Mouse (Mus musculus) midbrain, embryonic 12.5 days (tissue): ENCODE data around the gene 3110001I22Rik. TPM values are rescaled to one million over a fixed set of nuclear protein-coding genes. Genes with fewer than 3 reads are reported as not detected.
"Not testable (repeated sequence)": the region's sequence is repeated elsewhere in the genome, so short reads cannot be mapped to it uniquely, and the experiment has no call there.

Source experiments
- ATAC-seq: fragments of 200-750 bp; cut with Nextera tagmentation; 2 replicates; pipeline ENCODE4 v1.8.0; 2017; ENCODE audit warnings: low read depth, moderate TSS enrichment, moderate library complexity; ENCODE audit not compliant: low FRiP score
- H3K27ac ChIP-seq: fragments of 300-500 bp; sonication (generic); replicated peaks from 2 replicates; pipeline ENCODE4 v1.5.1; 2016; ENCODE audit warnings: mild to moderate bottlenecking
- H3K27me3 ChIP-seq: fragments of 300-500 bp; sonication (generic); 2 replicates; pipeline ENCODE4 v1.6.1; 2016; ENCODE audit warnings: mild to moderate bottlenecking
- H3K36me3 ChIP-seq: fragments of 300-500 bp; sonication (generic); 2 replicates; pipeline ENCODE4 v1.6.1; 2016
- H3K4me1 ChIP-seq: fragments of 300-500 bp; sonication (generic); 2 replicates; pipeline ENCODE4 v1.6.1; 2016
- H3K4me2 ChIP-seq: fragments of 300-500 bp; sonication (generic); replicated peaks from 2 replicates; pipeline ENCODE4 v1.6.1; 2016; ENCODE audit warnings: mild to moderate bottlenecking, moderate library complexity
- H3K4me3 ChIP-seq: fragments of 300-500 bp; sonication (generic); 2 replicates; pipeline ENCODE4 v1.5.1; 2016; ENCODE audit warnings: mild to moderate bottlenecking
- H3K9ac ChIP-seq: fragments of 300-500 bp; sonication (generic); replicated peaks from 2 replicates; pipeline ENCODE4 v1.6.1; 2016; ENCODE audit warnings: mild to moderate bottlenecking, moderate library complexity
- H3K9me3 ChIP-seq: fragments of 300-500 bp; sonication (generic); 2 replicates; pipeline ENCODE4 v1.6.1; 2016; ENCODE audit warnings: mild to moderate bottlenecking
- WGBS: fragments of 180-500 bp; shearing (Covaris S2); methylation state at CpG from one replicate; pipeline ENCODE4 v1.1.7; 2016; 5-methylcytosine and 5-hydroxymethylcytosine counted together
- polyA plus RNA-seq: library from polyadenylated mRNA; unstranded; fragments of >200 nt; fragmentation: Nextera tagmentation; extraction: Ambion mirVana; gene quantifications from 2 replicates; pipeline ENCODE4 v1.2.1, GENCODE M21; 2016

The 3110001I22Rik gene
- polyA plus RNA-seq, 1 experiment from 2014 or later = 9.7 TPM

DNA sequence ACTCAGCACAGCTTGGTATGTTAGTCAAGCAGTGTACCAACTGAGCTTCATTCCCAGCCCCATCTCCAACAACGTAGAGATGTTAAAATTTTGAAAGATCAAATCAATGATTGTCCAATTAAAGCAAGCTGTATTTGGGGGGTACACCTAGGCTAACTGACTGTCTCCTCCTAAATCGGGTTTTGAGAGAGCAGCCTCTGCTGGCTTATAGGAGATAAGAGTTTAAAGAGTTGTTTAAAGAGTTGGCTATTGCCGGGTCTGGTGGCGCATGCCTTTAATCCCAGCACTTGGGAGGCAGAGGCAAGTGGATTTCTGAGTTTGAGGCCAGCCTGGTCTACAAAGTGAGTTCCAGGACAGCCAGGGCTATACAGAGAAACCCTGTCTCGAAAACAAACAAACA lies 833 bp upstream of the 3110001I22Rik start:
- H3K36me3 ChIP-seq, H3K9me3 ChIP-seq, H3K27me3 ChIP-seq, ATAC-seq, H3K27ac ChIP-seq, H3K9ac ChIP-seq: not testable (repeated sequence)
- Histone ChIP-seq H3K4me1 (peaks cover 19% of the 10 kb centered on the region), H3K4me2 (peak overlapping the region; percentile 84), H3K4me3 (peak overlapping the region; percentile 98; the same call in 1 of the 2 replicates)
- WGBS = 80% methylated on average over 5 of the region's 5 CpGs

GRCm38 (mm10) chr16:13672386-13672898 lies 713 bp downstream of the 3110001I22Rik start:
- Histone ChIP-seq H3K4me2 (peak overlapping the region; percentile 84), H3K9me3 (no peaks in the 10 kb centered on the region), H3K4me3 (peak overlapping the region; percentile 98), H3K9ac (peak overlapping the region; percentile 91), H3K27me3 (no peaks in the 10 kb centered on the region), H3K36me3 (peaks cover 20% of the 10 kb centered on the region), H3K27ac (peak overlapping the region; percentile 86), H3K4me1 (peaks cover 12% of the 10 kb centered on the region)
- 3% methylated on average over 20 of the region's 20 CpGs for WGBS
- peak; percentile 10; the same call in 1 of the 2 replicates for ATAC-seq

GRCm38 (mm10) chr16:13673114-13673513 lies 1.4 kb downstream of the 3110001I22Rik start:
- peaks cover 27% of the 10 kb centered on the region for H3K36me3 ChIP-seq
- 76% methylated on average over 5 of the region's 5 CpGs for WGBS
- no peaks in the 10 kb centered on the region for H3K9me3 ChIP-seq
- no peak overlapping the region for H3K27ac ChIP-seq
- peaks cover 12% of the 10 kb centered on the region for H3K4me1 ChIP-seq
- H3K4me3 ChIP-seq = peak overlapping the region; percentile 98; the same call in 1 of the 2 replicates
- no peaks in the 10 kb centered on the region for H3K27me3 ChIP-seq
- ATAC-seq = no peak
- no peak overlapping the region; the same call in 1 of the 2 replicates for H3K9ac ChIP-seq
- H3K4me2 ChIP-seq = peak overlapping the region; percentile 84

DNA sequence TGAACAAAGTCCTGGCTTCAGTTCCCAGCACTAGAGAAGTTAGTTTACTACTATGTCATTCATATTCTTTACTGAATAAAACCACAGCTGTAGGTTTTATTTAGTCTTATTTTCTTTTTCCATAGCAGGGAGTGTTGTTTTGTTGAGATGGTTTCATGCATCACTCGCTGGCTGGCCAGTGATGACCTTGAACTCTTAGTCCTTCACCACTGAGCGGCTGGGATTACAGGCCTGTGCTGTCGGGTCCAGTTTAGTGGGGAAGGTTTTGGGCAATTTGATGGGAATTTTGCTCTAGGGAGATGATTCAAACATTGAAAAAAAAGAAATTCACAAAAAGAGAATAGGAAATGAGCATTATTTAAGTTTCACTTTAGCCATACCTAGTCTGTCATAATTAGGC lies 2.8 kb downstream of the 3110001I22Rik start:
- H3K27me3 ChIP-seq = no peaks in the 10 kb centered on the region
- no peaks in the 10 kb centered on the region for H3K9me3 ChIP-seq
- H3K4me2 ChIP-seq = no peak overlapping the region
- H3K4me1 ChIP-seq = peaks cover 12% of the 10 kb centered on the region
- ATAC-seq = no peak
- no peak overlapping the region for H3K27ac ChIP-seq
- no peak overlapping the region for H3K9ac ChIP-seq
- H3K36me3 ChIP-seq = peaks cover 35% of the 10 kb centered on the region
- WGBS = 87% methylated on average over 3 of the region's 3 CpGs
- no peak overlapping the region for H3K4me3 ChIP-seq

DNA sequence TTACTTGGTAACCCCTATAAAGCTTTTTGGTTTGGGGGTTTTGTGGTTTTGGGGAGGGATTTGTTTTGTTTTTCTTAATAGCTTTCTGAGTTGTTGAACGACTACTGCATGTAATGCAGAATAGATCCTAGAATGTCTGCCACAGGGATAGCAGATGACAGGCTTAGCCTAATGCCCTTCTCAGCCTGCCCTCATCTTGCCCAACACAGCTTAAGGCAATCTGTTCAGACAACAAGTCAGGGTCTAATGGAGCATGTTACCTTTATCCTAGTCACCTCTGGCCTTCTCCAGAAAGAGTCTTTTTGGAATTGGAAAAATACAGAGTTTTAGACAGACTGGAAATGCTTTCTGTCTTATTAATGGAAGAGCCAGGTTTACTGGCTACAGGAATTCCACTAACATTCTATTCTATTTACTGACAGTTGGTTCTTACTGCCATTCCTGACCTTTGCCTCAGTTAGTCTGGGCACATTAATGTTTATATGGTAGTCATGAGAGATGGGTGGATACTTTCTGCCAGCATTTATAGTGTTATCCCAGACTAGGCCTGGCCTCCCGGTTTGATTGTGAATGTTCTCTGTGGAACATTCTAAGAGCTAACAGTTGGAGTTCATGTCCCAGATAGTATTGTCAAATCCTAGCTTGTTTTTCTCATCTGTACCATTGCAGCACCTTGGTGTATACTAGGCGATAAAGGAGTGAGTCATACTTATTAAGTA lies 7.0 kb downstream of the 3110001I22Rik start:
- 93% methylated on average over 3 of the region's 3 CpGs for WGBS

DNA sequence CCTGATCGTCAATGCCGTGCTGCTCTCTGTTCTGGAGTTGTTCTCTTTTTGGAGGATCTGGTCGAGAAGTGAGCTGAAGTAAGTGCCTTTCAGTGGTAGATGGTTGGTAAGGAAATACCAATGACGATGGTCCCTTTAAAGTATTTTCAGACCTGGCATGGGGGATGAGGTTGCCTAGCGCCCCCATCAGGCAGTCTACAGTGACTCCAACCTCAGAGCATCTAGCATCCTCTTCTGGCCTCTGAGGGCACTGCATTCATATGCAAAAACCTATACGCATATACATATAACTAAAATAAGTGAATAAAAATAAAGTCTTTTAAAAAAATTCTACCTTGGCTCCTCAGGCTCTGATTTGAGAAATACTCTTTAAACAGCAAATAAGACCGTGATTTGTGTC lies 27.3 kb downstream of the 3110001I22Rik start:
- H3K9ac ChIP-seq = no peak overlapping the region
- H3K4me2 ChIP-seq = no peak overlapping the region
- peaks cover 90% of the 10 kb centered on the region for H3K36me3 ChIP-seq
- H3K9me3 ChIP-seq = no peaks in the 10 kb centered on the region
- 89% methylated on average over 7 of the region's 7 CpGs for WGBS
- ATAC-seq = no peak
- no peak overlapping the region for H3K27ac ChIP-seq
- no peaks in the 10 kb centered on the region for H3K4me1 ChIP-seq
- H3K4me3 ChIP-seq = no peak overlapping the region
- H3K27me3 ChIP-seq = no peaks in the 10 kb centered on the region

More for the DNA sequence above, 7.0 kb downstream of the 3110001I22Rik start:
- no peak overlapping the region for H3K9ac ChIP-seq
- no peak for ATAC-seq
- no peaks in the 10 kb centered on the region for H3K27me3 ChIP-seq
- no peaks in the 10 kb centered on the region for H3K4me1 ChIP-seq
- no peaks in the 10 kb centered on the region for H3K9me3 ChIP-seq
- no peak overlapping the region for H3K4me3 ChIP-seq
- H3K4me2 ChIP-seq = no peak overlapping the region
- H3K27ac ChIP-seq = no peak overlapping the region
- H3K36me3 ChIP-seq = peaks cover 40% of the 10 kb centered on the region

- no peak overlapping the region for H3K27ac ChIP-seq
- H3K4me2 ChIP-seq = no peak overlapping the region
- H3K9me3 ChIP-seq = no peaks in the 10 kb centered on the region
- no peaks in the 10 kb centered on the region for H3K27me3 ChIP-seq
- H3K4me1 ChIP-seq = no peaks in the 10 kb centered on the region
- no peak overlapping the region for H3K4me3 ChIP-seq
- no peak overlapping the region for H3K9ac ChIP-seq
- H3K36me3 ChIP-seq = peaks cover 80% of the 10 kb centered on the region
- 92% methylated on average over 7 of the region's 7 CpGs for WGBS
- no peak for ATAC-seq
These were observed 30.5 kb downstream of the 3110001I22Rik start for GRCm38 (mm10) chr16:13702184-13702583.

DNA sequence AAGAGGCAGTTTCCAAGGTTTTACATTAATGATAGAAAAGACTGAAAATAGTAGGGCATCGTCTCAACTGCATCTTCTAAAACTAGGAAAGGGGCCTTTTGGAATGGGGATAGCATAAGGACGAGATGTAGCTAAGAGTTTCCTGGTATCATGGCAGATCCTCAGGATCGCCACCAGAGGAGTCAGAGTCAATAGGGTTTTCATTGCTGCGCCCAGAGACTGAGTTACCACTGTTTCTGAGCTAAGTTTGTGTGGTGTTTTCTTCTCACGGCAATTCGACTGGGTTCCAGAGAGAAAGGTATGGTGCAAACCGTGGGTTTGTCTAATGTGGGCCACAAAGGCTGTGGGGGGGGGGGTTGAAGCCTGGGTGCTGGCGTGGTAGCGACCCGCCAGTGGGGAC lies 32.9 kb downstream of the 3110001I22Rik start:
- Histone ChIP-seq H3K9me3 (no peaks in the 10 kb centered on the region), H3K36me3 (peaks cover 55% of the 10 kb centered on the region), H3K4me3 (no peak overlapping the region), H3K27ac (no peak overlapping the region), H3K4me1 (no peaks in the 10 kb centered on the region), H3K4me2 (no peak overlapping the region), H3K9ac (no peak overlapping the region), H3K27me3 (no peaks in the 10 kb centered on the region)
- WGBS = 96% methylated on average over 10 of the region's 10 CpGs
- no peak for ATAC-seq

GRCm38 (mm10) chr16:13714910-13715309 lies 43.2 kb downstream of the 3110001I22Rik start:
- Histone ChIP-seq H3K27ac (no peak overlapping the region), H3K9me3 (no peaks in the 10 kb centered on the region), H3K9ac (no peak overlapping the region), H3K4me1 (no peaks in the 10 kb centered on the region), H3K4me3 (no peak overlapping the region), H3K36me3 (no peaks in the 10 kb centered on the region), H3K4me2 (no peak overlapping the region), H3K27me3 (no peaks in the 10 kb centered on the region)
- ATAC-seq = no peak
- WGBS = 84% methylated on average over 3 of the region's 3 CpGs

DNA sequence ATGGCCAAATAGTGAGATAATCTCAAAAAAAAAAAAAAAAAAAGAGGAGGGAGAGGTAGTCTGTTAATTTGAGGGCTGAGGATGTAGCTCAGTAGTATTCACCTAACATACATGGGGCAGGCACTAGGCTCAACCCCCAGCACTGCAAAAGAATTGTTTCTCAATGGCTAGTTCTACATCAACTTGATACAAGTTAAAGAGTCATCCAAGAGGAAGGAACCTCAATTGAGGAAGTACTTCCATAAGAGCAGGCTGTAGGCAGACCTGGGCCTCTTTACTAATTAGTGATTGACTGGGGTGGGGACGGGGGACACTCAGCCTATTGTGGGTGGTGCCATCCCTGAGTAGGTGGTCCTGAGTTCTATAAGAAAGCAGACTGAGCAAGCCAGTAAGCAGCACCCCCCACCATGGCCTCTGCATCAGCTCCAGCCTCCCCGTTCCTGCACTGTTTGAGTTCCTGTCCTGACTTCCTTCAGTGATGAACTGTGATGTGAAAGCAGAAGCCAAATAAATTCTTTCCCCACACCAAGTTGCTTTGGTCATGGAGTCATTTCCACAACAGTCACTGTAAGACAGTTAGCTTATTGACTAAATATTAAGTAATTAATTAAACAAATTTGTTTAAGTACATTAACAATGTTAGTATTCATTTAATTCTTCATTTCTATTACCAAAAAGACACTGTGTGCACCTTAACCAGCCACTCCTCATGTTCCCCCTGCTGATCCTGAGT lies 45.3 kb downstream of the 3110001I22Rik start:
- H3K9me3 ChIP-seq = no peaks in the 10 kb centered on the region
- ATAC-seq = no peak
- no peak overlapping the region for H3K9ac ChIP-seq
- no peak overlapping the region for H3K4me2 ChIP-seq
- H3K4me1 ChIP-seq = no peaks in the 10 kb centered on the region
- no peak overlapping the region for H3K4me3 ChIP-seq
- H3K27me3 ChIP-seq = no peaks in the 10 kb centered on the region
- H3K27ac ChIP-seq = no peak overlapping the region
- no peaks in the 10 kb centered on the region for H3K36me3 ChIP-seq
- WGBS = 78% methylated on average over 2 of the region's 2 CpGs

DNA sequence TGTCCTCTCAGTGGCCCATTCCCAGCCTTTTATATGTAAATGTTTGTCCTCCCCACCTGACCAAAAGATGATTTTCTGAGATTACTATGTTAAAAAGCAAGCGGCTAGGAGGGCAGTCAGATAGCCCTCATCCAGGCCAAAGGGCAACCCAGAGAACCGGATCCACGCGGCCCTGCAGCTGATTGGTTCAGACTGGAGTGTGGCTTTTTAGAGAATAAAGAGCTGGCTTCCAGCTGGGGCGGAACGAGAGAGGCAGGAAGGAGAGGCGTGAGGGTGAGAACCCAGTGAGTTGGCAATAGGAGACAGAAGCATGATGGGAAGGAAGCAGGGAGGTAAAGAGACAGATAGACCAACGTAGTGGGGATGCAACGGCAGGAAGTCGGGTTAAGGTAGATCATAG lies 51.2 kb downstream of the 3110001I22Rik start:
- no peak for ATAC-seq
- no peak overlapping the region for H3K4me2 ChIP-seq
- 39% methylated on average over 10 of the region's 10 CpGs for WGBS

DNA sequence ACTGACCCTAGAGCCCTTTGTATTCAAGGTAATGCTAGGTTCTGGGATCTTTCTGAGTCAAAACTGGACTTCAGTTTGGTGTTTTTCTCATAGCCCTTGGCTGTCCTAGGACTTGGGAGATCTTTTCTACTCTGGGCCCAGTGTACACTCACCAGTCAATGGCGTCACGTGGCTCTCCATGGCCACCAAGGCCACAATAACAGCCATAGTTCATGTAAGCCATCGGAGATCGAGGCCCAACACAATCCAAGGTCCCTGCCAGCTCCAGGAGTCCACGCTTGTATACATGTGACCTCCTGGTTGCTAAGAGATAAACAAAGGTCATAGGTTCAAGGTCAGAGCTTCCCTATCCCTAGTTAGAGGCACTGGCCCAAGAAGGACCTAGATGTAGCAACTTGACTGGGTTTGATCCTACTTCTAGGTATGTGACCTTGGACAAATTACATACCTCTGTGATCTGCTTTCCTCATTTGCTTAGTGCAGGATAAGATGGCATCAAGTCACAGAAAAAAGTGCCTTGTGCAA lies 56.1 kb downstream of the 3110001I22Rik start:
- WGBS = 90% methylated on average over 5 of the region's 5 CpGs
- Histone ChIP-seq H3K36me3 (no peaks in the 10 kb centered on the region), H3K4me1 (no peaks in the 10 kb centered on the region), H3K27me3 (peaks cover 10% of the 10 kb centered on the region), H3K27ac (no peak overlapping the region), H3K9ac (no peak overlapping the region), H3K9me3 (no peaks in the 10 kb centered on the region), H3K4me3 (no peak overlapping the region), H3K4me2 (no peak overlapping the region)
- ATAC-seq = no peak

More for the DNA sequence above, 51.2 kb downstream of the 3110001I22Rik start:
- H3K27me3 ChIP-seq = no peaks in the 10 kb centered on the region
- no peak overlapping the region for H3K27ac ChIP-seq
- H3K4me3 ChIP-seq = no peak overlapping the region
- no peaks in the 10 kb centered on the region for H3K36me3 ChIP-seq
- H3K9me3 ChIP-seq = no peaks in the 10 kb centered on the region
- no peaks in the 10 kb centered on the region for H3K4me1 ChIP-seq
- H3K9ac ChIP-seq = no peak overlapping the region
